Mouse (Mus musculus) hindbrain, embryonic 12.5 days (tissue): ENCODE results near the gene Pik3c2b. TPM values are rescaled to one million over a fixed set of nuclear protein-coding genes. Genes with fewer than 3 reads are reported as not detected.
A peak's percentile ranks its signal among the peaks of the same experiment; 100 is the strongest.

Source experiments
- ATAC-seq: fragments of 200-750 bp; cut with Nextera tagmentation; 2 replicates; pipeline ENCODE4 v1.8.0; 2017; ENCODE audit warnings: moderate TSS enrichment; ENCODE audit not compliant: low FRiP score
- H3K27ac ChIP-seq: fragments of 300-500 bp; sonication (generic); 2 replicates; pipeline ENCODE4 v1.5.1; 2016; ENCODE audit warnings: mild to moderate bottlenecking
- H3K27me3 ChIP-seq: fragments of 300-500 bp; sonication (generic); 2 replicates; pipeline ENCODE4 v1.6.1; 2016; ENCODE audit warnings: mild to moderate bottlenecking
- H3K36me3 ChIP-seq: fragments of 300-500 bp; sonication (generic); 2 replicates; pipeline ENCODE4 v1.6.1; 2016; ENCODE audit warnings: mild to moderate bottlenecking
- H3K4me1 ChIP-seq: fragments of 300-500 bp; sonication (generic); 2 replicates; pipeline ENCODE4 v1.6.1; 2016
- H3K4me2 ChIP-seq: fragments of 300-500 bp; sonication (generic); replicated peaks from 2 replicates; pipeline ENCODE4 v1.6.1; 2016; ENCODE audit warnings: mild to moderate bottlenecking
- H3K4me3 ChIP-seq: fragments of 300-500 bp; sonication (generic); 2 replicates; pipeline ENCODE4 v1.5.1; 2016; ENCODE audit warnings: mild to moderate bottlenecking
- H3K9ac ChIP-seq: fragments of 300-500 bp; sonication (generic); 2 replicates; pipeline ENCODE4 v1.6.1; 2016; ENCODE audit warnings: mild to moderate bottlenecking, moderate library complexity
- H3K9me3 ChIP-seq: fragments of 300-500 bp; sonication (generic); replicated peaks from 2 replicates; pipeline ENCODE4 v1.6.1; 2016; ENCODE audit warnings: mild to moderate bottlenecking
- WGBS: fragments of 180-500 bp; shearing (Covaris S2); methylation state at CpG from one replicate; pipeline ENCODE4 v1.1.7; 2016; 5-methylcytosine and 5-hydroxymethylcytosine counted together
- polyA plus RNA-seq: library from polyadenylated mRNA; unstranded; fragments of >200 nt; fragmentation: Nextera tagmentation; extraction: Ambion mirVana; gene quantifications from 2 replicates; pipeline ENCODE4 v1.2.1, GENCODE M21; 2016

Pik3c2b gene
- polyA plus RNA-seq, 1 experiment from 2014 or later: 17.0 TPM

DNA sequence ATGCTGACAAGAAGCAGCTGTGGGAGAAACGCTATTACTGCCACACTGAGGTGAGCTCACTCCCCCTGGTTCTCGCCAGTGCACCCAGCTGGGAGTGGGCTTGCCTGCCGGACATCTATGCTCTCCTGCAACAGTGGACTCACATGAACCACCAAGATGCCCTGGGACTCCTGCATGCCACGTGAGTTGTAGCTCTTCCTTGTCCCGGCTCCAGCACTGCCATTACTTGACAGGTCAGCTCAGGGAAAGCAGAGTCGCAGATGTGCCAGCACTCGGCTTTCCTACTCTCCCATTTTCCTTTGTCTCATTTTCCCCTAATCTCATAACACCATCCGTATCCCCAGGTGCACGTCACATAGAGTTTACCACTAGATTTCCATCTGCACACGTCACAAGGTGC is 42.7 kb downstream of the Pik3c2b start:
- H3K36me3 ChIP-seq: peaks cover 60% of the 10 kb centered on the region
- no peak for ATAC-seq

DNA sequence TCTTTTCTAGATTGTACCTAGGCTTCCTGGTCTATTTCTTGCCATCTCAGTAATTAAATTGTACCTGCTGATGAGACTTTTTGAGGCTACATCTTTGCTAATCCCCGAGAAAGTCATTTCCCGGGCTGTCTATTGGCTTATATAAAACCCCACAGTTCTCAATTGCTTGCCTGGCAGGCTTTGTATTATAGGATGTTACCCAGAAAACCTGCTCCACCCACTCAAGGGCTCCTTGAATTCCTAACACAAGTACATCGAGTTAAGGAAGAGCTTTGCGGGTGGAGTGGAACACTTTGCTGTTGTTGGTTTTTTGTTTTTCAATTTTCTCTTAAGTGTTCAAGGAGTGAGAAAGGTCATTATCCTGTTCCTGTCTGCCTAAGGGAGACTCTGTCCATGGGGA is 43.9 kb downstream of the Pik3c2b start:
- H3K36me3 ChIP-seq: peaks cover 67% of the 10 kb centered on the region
- no peak for ATAC-seq
- H3K9ac ChIP-seq: no peak overlapping the region

More for the DNA sequence above, 42.7 kb downstream of the Pik3c2b start:
- Histone ChIP-seq H3K9me3 (no peaks in the 10 kb centered on the region), H3K27me3 (no peaks in the 10 kb centered on the region), H3K4me3 (no peak overlapping the region), H3K9ac (no peak overlapping the region), H3K4me2 (no peak overlapping the region), H3K4me1 (peaks cover 18% of the 10 kb centered on the region), H3K27ac (peak overlapping the region; percentile 62; the same call in 1 of the 2 replicates)
- WGBS: 81% methylated on average over 10 of the region's 10 CpGs

DNA sequence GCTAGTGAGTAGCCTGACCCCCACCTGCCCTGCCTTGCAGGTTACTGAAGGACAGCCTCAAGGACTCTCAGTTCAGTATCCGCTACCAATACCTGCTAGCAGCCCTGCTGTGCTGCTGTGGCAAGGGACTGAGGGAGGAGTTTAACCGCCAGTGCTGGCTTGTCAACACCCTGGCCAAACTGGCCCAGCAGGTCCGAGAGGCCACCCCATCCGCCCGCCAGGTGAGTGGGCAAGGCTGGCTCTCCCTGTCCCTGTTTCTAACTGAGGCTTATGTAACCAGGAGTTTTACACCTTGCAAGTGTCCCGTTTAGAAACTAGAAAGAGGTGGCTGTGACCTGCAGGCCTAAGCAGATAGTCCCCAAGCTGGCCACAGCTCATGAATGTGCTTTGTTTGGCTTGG is 45.2 kb downstream of the Pik3c2b start:
- Histone ChIP-seq H3K4me3 (no peak overlapping the region), H3K9ac (no peak overlapping the region), H3K4me1 (peaks cover 13% of the 10 kb centered on the region), H3K27ac (no peak overlapping the region), H3K36me3 (peaks cover 74% of the 10 kb centered on the region), H3K4me2 (no peak overlapping the region), H3K9me3 (no peaks in the 10 kb centered on the region), H3K27me3 (no peaks in the 10 kb centered on the region)
- no peak for ATAC-seq
- 86% methylated on average over 6 of the region's 6 CpGs for WGBS

More for the DNA sequence above, 43.9 kb downstream of the Pik3c2b start:
- H3K27me3 ChIP-seq: no peaks in the 10 kb centered on the region
- WGBS: 88% methylated on average over 4 of the region's 4 CpGs
- no peak overlapping the region for H3K4me3 ChIP-seq
- H3K4me1 ChIP-seq: peaks cover 15% of the 10 kb centered on the region
- no peak overlapping the region for H3K27ac ChIP-seq
- H3K9me3 ChIP-seq: no peaks in the 10 kb centered on the region
- no peak overlapping the region for H3K4me2 ChIP-seq

DNA sequence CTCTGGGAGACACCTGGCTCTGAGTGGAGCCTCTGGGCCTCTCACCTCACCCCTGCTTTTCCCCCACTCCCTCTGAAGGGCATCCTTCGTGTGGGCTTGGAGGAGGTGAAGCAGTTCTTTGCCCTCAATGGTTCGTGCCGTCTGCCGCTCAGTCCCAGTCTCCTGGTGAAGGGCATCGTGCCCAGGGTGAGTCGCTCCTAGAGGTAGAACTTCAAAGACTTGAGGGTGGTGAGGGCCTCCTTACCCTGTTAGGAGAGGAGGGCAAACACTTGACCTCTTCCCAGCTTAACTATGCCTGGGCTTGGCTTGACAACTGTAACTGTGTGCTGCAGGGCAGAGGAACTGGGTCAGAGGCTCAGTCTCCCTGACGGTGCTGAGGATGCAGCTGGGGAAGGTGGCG is 46.0 kb downstream of the Pik3c2b start:
- no peak for ATAC-seq
- Histone ChIP-seq H3K36me3 (peaks cover 80% of the 10 kb centered on the region), H3K9ac (no peak overlapping the region), H3K27ac (no peak overlapping the region), H3K9me3 (no peaks in the 10 kb centered on the region), H3K4me3 (no peak overlapping the region), H3K4me2 (no peak overlapping the region), H3K4me1 (peaks cover 10% of the 10 kb centered on the region), H3K27me3 (no peaks in the 10 kb centered on the region)
- 87% methylated on average over 8 of the region's 8 CpGs for WGBS

DNA sequence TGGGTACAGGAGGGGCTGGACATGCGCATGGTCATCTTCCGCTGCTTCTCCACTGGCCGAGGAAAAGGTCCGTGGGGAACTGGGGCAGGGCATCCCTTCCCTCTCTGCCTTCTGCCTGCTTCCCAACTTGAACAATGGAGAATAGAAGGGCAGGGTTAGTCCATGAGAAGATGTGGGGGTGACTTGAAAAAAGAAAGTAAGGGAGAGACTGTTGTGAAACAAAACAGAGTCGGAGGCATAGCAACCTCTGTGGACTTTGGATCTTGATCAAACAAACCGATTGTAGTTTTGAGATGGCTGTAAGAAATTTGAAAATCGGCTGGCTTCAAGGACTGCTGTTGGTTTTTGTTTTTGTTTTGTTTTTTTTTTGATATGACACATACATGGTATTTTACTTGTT is 48.3 kb downstream of the Pik3c2b start:
- H3K36me3 ChIP-seq: peaks cover 91% of the 10 kb centered on the region
- no peaks in the 10 kb centered on the region for H3K9me3 ChIP-seq
- H3K27me3 ChIP-seq: no peaks in the 10 kb centered on the region
- no peak overlapping the region for H3K27ac ChIP-seq
- H3K9ac ChIP-seq: no peak overlapping the region; the same call in 1 of the 2 replicates
- ATAC-seq: no peak
- no peak overlapping the region for H3K4me3 ChIP-seq
- 96% methylated on average over 7 of the region's 7 CpGs for WGBS
- no peaks in the 10 kb centered on the region for H3K4me1 ChIP-seq
- H3K4me2 ChIP-seq: no peak overlapping the region

DNA sequence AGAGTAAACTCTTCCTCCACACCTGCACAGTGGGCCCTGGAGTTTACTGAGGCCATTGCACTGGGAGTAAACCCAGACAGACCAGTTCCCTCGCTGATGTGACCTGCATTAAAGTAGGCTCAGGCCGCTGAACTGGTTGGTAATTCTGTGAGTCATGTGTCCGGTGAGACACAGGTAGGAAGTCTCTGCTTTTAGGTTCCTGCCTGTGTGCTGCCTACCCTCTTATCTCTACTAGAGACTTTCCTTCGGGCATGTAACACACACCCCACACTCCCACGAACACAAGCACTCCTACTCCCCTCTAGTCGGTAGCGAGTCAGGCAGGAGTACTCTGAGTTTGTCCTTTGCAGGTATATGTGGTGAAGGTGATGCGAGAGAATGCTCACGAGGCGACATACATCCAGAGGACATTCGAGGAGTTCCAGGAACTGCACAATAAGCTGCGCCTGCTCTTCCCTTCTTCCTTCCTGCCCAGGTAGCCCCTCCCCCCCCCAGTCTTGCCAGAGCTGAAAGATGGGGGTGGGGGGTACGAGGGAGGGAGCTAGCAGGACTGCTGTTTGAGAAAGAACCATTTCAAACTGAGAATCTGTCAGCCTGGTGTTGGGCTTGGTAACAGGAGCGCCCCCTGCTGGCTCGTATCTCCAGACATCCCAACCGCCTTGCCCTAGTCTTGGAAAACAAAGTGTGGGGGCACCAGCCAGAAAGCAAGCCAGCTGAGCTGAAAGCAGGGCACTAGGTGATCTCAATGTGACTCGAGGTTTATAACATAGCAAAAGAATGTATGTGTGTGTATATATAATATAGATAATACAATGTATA is 55.7 kb downstream of the Pik3c2b start:
- H3K9ac ChIP-seq: no peak overlapping the region
- no peak overlapping the region for H3K4me2 ChIP-seq
- no peak overlapping the region for H3K27ac ChIP-seq
- peaks cover 97% of the 10 kb centered on the region for H3K36me3 ChIP-seq
- no peak for ATAC-seq
- H3K4me3 ChIP-seq: no peak overlapping the region
- WGBS: 47% methylated on average over 17 of the region's 17 CpGs
- H3K27me3 ChIP-seq: no peaks in the 10 kb centered on the region
- H3K9me3 ChIP-seq: no peaks in the 10 kb centered on the region
- H3K4me1 ChIP-seq: peaks cover 3% of the 10 kb centered on the region; the same call in 1 of the 2 replicates

DNA sequence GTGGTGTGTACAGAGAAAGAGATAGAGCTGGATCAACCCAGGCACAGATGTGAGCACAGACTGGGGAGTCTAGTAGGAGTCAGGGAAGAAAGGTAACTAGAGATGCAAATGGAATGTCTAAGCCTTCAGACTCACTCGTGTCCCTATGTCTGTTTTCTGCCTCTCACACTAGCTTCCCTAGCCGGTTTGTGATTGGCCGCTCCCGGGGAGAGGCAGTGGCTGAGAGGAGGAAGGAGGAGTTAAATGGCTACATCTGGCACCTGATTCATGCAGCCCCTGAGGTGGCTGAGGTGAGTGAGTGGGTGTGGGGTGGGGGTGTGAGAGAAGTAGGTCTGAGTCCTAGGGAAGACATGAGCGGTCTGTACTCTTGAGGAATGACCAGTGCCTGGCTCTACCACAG is 56.6 kb downstream of the Pik3c2b start:
- Histone ChIP-seq H3K9ac (no peak overlapping the region), H3K27me3 (no peaks in the 10 kb centered on the region), H3K4me1 (peaks cover 3% of the 10 kb centered on the region; the same call in 1 of the 2 replicates), H3K4me2 (no peak overlapping the region), H3K36me3 (peaks cover 95% of the 10 kb centered on the region), H3K4me3 (no peak overlapping the region), H3K27ac (no peak overlapping the region), H3K9me3 (no peaks in the 10 kb centered on the region)
- ATAC-seq: no peak
- 91% methylated on average over 5 of the region's 5 CpGs for WGBS

DNA sequence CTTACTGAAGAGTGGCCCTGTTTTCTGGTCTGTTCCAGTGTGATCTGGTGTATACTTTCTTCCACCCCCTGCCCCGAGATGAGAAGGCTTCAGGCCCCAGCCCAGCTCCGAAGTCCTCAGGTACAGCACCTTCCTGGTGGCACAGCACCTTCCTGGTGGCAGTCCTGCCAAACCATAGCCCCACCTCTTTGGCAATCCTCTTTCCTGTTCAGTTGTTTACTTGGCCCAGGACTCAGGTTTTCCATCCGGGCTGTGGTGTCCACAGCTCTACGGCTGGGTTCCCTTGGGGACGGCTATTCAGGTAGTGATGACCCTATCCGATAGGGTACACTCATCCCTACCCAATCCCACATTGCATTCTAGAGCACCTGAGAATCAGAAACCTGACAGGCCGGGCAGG is 57.8 kb downstream of the Pik3c2b start:
- H3K27ac ChIP-seq: no peak overlapping the region
- no peak for ATAC-seq
- H3K4me2 ChIP-seq: no peak overlapping the region
- no peaks in the 10 kb centered on the region for H3K27me3 ChIP-seq
- 94% methylated on average over 7 of the region's 7 CpGs for WGBS
- H3K9ac ChIP-seq: no peak overlapping the region
- H3K4me1 ChIP-seq: peaks cover 3% of the 10 kb centered on the region; the same call in 1 of the 2 replicates
- H3K36me3 ChIP-seq: peaks cover 88% of the 10 kb centered on the region
- H3K9me3 ChIP-seq: no peaks in the 10 kb centered on the region
- H3K4me3 ChIP-seq: no peak overlapping the region

DNA sequence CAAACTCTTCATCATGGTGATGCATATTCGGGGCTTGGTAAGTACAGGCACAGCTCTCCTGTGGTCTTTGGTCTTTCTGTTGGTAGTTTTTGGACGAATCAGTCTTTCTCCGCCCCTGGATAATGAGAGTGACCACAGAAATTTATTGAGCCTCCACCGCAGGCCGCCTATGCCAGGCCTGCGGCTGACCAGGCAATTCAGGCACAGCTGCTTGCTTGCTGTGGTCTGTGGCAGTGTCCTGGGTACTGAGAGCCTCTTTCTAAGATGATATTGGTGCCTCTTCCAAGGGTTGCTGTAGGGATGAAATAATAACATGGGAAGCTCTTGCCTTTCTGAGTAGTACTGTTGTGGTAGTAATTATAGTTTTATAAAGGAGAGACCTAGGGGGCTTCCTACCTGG is 58.4 kb downstream of the Pik3c2b start:
- peaks cover 85% of the 10 kb centered on the region for H3K36me3 ChIP-seq
- WGBS: 94% methylated on average over 6 of the region's 6 CpGs

DNA sequence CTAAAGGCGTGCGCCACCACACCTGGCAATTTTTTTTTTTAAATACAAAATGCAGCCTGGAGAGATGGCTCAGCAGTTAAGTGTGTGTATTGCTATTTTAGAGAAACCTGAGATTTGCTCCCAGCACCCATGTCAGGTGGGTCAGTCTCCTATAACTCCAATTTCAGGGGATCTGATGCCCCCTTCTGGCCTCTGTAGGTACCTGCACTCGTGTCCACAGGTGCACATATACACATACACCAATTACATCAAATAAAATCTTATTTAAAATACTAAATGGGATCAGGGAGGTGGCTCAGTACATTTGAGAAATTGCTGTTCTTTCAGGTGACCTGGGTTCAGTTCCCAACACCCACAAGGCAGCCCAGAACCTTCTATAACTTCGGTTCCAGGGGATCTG is 70.6 kb downstream of the Pik3c2b start:
- H3K4me1 ChIP-seq: no peaks in the 10 kb centered on the region; the same call in 1 of the 2 replicates
- H3K4me2 ChIP-seq: no peak overlapping the region
- H3K36me3 ChIP-seq: no peaks in the 10 kb centered on the region
- ATAC-seq: no peak
- 89% methylated on average over 4 of the region's 4 CpGs for WGBS
- H3K27me3 ChIP-seq: no peaks in the 10 kb centered on the region
- H3K9ac ChIP-seq: no peak overlapping the region
- H3K9me3 ChIP-seq: no peaks in the 10 kb centered on the region
- H3K27ac ChIP-seq: no peak overlapping the region
- H3K4me3 ChIP-seq: no peak overlapping the region

More for the DNA sequence above, 58.4 kb downstream of the Pik3c2b start:
- Histone ChIP-seq H3K4me3 (no peak overlapping the region), H3K27ac (no peak overlapping the region), H3K4me1 (peaks cover 3% of the 10 kb centered on the region; the same call in 1 of the 2 replicates), H3K9ac (no peak overlapping the region), H3K9me3 (no peaks in the 10 kb centered on the region), H3K4me2 (no peak overlapping the region), H3K27me3 (no peaks in the 10 kb centered on the region)
- no peak for ATAC-seq

DNA sequence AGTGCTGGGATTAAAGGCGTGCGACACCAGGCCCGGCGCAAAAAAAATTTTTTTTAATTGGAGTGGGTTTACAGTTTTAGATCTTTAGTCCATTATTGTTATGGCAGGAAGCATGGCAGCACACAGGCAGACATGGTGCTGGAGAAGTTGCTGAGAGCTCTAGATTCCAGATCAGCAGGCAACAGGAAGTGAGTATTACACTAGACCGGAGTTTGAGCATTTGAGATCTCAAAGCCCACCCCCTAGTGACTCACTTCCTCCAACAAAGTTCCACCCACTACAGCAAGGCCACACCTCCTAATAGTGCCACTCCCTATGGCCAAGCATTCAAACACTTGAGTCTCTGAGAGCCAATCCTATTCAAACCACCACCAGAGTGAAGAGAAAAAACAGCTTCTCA is 72.7 kb downstream of the Pik3c2b start:
- H3K27ac ChIP-seq: no peak overlapping the region

GRCm38 (mm10) chr1:133118844-133119243 is 73.4 kb downstream of the Pik3c2b start:
- H3K27me3 ChIP-seq: no peaks in the 10 kb centered on the region
- H3K4me1 ChIP-seq: no peaks in the 10 kb centered on the region; the same call in 1 of the 2 replicates
- H3K9me3 ChIP-seq: no peaks in the 10 kb centered on the region
- H3K36me3 ChIP-seq: no peaks in the 10 kb centered on the region
- no peak overlapping the region for H3K4me2 ChIP-seq
- ATAC-seq: no peak
- WGBS: 86% methylated on average over 3 of the region's 3 CpGs
- no peak overlapping the region for H3K27ac ChIP-seq
- H3K4me3 ChIP-seq: no peak overlapping the region
- H3K9ac ChIP-seq: no peak overlapping the region

More for the DNA sequence above, 72.7 kb downstream of the Pik3c2b start:
- no peak for ATAC-seq
- H3K9me3 ChIP-seq: no peaks in the 10 kb centered on the region
- H3K9ac ChIP-seq: no peak overlapping the region
- no peaks in the 10 kb centered on the region for H3K36me3 ChIP-seq
- no peaks in the 10 kb centered on the region for H3K27me3 ChIP-seq
- no peak overlapping the region for H3K4me2 ChIP-seq
- H3K4me1 ChIP-seq: no peaks in the 10 kb centered on the region; the same call in 1 of the 2 replicates
- WGBS: 89% methylated on average over 5 of the region's 5 CpGs
- no peak overlapping the region for H3K4me3 ChIP-seq
